Mouse (Mus musculus) thymus, postnatal 0 days (tissue): ENCODE results near the gene LTO1. TPM values are rescaled to one million over a fixed set of nuclear protein-coding genes. Genes with fewer than 3 reads are reported as not detected.

Source experiments
- polyA plus RNA-seq: library from polyadenylated mRNA; unstranded; fragments of >200 nt; fragmentation: Nextera tagmentation; extraction: Ambion mirVana; gene quantifications from 2 replicates; pipeline ENCODE4 v1.2.1, GENCODE M21; 2015

LTO1 gene
- polyA plus RNA-seq, 1 experiment from 2014 or later = 26.4 TPM

Other genes with a start within 250 kb of the LTO1 start
- 1.3 TPM in 2 replicates for gene Ano1, start 163.1 kb upstream of the LTO1 start, polyA plus RNA-seq
- 0.88 and 1.1 TPM in 2 replicates for gene Fgf3, start 77.0 kb upstream of the LTO1 start, polyA plus RNA-seq
- gene Fgf4, start 67.7 kb upstream of the LTO1 start, polyA plus RNA-seq = 0.04 and 0.27 TPM in 2 replicates
- gene Fgf15, start 18.6 kb upstream of the LTO1 start, polyA plus RNA-seq = 0.36 and 0.56 TPM in 2 replicates
- 7.4 and 10.0 TPM in 2 replicates for gene Ccnd1, start 24.8 kb downstream of the LTO1 start, polyA plus RNA-seq